Mouse (Mus musculus): ENCODE measurements at regions not wholly inside any gene's neighbourhood (a gene's known extent, or its start where the extent isn't known, plus 50 kb on each side); places are given as distances from the start of the nearest gene placed in this dataset.
A peak's percentile ranks its signal among the peaks of the same experiment; 100 is the strongest.

DNA sequence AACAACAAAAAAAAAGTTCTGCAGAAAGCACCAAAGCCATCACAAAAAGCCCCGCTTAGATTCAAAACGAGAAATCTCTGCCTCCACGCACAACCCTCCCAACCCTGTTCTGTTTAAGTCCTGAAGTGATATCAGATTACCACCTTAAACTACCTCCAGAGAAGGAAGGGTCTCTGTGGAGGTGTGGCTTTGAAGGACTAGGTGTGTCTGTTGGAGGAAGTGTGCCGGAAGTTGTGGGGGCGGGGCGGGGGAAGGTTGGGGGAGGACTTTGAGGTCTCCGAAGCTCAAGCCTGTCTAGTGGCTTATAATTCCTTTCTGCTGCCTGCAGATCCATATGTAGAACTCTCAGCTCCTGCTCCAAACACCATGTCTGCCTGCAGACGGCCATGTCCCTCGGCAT is 173.6 kb downstream of the Mreg start:
- no peak for DNase-seq

GRCm38 (mm10) chr1:72036600-72036999 is 175.5 kb downstream of the Mreg start:
- no peak for DNase-seq

- DNase-seq: no peak
Measured at GRCm38 (mm10) chr1:72036141-72036540, 176.0 kb downstream of the Mreg start.

DNA sequence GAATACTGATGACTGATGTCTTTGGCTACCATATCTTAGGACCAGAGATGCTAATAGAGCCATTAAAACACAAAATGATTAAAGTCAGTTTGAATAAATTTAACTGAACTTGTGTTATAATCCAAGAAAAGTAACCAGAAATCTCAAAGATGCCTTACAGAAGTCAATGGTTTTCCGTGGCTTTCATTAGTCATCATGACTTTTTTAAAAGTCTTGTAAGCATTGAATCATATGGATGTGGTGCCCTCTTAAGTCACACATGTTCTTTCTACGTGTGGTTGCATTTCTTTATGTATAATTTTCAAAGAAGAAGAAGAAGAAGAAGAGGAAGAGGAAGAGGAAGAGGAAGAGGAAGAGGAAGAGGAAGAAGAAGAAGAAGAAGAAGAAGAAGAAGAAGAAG is 178.2 kb downstream of the Mreg start:
- no peak for DNase-seq

- no peak for DNase-seq
Measured at GRCm38 (mm10) chr1:72032214-72032613, 179.9 kb downstream of the Mreg start.

DNA sequence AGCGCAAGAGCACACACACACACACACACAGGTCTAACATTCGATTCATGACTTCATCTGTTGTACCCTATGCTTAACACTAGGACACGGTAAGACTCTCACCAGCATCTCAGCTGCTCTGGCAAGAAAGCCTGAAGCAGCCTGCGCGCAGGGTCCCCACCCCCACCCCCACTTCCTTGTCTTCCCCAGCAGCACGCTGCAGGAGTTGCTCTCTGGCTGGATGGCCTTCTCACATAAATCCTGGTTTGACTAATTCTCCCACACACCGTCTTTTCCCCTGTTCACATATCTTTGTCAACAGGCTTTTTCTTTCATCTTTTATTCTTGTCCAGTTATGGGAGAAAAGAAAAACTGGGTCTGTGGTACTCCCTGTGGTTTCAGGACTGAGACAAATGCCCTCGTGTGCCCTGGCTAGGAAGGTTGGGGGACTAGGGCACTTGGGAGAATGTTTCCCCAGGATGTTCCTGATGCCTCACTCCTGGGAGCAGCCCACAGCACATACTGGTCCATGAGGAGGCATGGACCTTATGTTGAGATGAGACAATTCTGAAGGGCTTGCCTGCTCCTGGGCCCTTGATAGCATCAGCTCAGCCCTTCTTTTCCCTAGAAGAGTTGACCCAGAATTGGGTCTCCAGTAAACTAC is 181.2 kb downstream of the Mreg start:
- DNase-seq: no peak

GRCm38 (mm10) chr1:72029625-72030024 is 182.5 kb downstream of the Mreg start:
- DNase-seq: no peak

DNA sequence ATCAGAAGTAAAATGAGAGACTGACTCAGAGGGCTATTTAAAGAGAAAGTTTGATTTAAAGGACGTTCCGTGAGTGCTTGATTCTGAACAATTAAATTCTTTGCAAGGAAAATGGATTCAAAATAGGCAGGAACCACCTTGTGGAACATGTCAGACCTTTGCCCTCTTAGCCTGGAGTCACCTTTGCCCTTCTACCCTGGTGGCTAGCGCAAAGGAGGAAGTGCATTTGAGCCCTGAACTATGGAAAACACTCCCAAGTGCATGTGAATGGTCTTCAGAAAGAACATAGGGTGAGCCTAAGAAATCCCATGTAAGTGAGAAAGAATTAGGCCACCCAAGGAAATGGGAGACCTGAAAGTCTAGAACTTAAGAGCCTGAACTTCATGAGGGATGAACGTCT is 185.2 kb downstream of the Mreg start:
- DNase-seq: no peak

DNA sequence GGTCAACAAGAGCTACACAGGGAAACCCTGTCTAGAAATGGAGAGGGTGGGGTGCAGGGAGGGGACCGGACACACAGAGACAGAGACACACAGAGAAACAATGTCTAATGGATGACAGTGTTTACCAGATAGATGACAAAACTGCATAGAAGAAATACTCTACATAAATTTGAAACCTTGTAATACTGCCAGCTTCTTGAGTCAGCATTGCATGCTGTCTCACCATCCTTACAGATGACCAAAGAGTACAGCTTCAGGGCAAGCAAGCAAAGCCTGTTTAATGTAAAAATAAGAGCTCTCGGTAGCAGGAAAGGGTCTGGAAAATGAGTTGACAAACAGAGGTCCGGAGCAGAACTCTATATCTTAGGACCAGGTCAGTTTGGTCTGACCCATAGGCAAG is 189.5 kb downstream of the Mreg start:
- no peak for DNase-seq

- no peak for DNase-seq
Measured at GRCm38 (mm10) chr1:72018479-72019222, 193.5 kb downstream of the Mreg start.

GRCm38 (mm10) chr1:72017814-72018478 is 194.2 kb downstream of the Mreg start:
- DNase-seq: no peak

DNA sequence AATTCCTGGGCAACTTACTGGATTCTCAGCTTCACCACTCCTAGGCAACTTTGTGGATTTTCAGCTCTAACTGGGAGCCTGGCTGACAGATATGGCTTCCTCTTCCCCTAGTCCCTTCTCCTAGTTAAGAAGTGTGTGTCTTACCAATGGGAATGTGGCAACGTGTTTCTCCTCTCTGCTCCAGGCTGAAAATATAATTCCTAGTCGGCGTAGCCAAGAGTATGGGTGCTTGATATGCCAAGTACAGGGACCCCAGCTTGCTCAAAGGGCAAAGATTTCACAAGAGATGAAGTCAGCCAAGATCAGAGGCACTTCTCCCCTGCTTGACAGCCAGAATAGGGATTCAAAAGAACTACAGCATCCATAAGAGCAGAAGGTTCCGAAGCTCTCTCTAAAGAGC is 196.6 kb downstream of the Mreg start:
- no peak for DNase-seq

GRCm38 (mm10) chr1:72014580-72014979 is 197.5 kb downstream of the Mreg start:
- no peak for DNase-seq

DNA sequence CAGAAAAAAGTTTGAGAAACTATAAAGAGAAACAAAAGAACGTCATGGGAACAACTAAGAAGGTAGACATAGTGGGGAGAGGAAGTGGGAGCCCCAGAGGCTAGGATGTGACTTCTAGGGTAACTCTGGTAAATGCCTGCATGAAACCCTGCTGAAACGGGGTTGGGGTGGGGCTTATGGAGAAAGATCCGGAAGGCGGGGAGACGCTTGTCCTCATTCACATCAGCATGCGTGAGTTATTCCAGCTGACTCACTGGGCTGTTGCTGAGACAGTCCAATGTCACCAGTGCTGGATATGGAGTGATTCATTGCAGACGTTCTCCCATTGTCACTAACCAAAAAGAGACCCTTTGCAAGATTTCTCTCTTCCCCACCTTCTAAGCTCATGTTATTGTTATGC is 198.2 kb downstream of the Mreg start:
- DNase-seq: peak; percentile 53

- no peak for DNase-seq
Measured at GRCm38 (mm10) chr1:72012710-72013109, 199.4 kb downstream of the Mreg start.

- DNase-seq: no peak
Measured at GRCm38 (mm10) chr1:72009270-72009928, 202.7 kb downstream of the Mreg start.

DNA sequence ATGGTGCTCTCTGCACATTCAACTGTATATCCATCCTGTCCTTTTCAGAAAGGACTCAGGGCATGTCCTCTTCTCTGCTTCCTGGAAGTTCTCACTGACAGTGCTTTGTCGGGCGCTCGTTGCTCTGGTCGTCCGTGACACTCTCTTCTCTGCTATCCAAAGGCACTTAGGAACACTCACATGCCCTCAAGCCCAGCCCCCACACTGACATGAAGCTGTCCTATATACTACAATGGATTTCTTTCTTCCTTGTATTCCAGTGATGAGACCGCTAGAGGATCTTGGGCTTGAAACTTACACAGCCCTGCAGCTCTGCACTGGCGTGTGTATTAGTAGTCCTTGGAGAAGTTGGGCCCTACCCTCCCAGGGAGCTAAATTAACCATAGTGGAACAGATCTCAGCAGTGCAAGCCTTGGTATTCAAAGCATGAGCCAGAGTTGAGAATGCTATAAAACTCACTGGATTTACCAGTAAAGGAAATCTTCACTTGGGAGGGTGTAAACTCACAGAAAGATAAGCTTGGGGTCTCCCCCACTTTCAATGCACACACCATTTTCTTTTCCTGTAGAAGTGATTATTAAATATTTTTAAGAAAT is 205.3 kb downstream of the Mreg start:
- DNase-seq: no peak

GRCm38 (mm10) chr1:72005956-72006355 is 206.2 kb downstream of the Mreg start:
- DNase-seq: no peak

- DNase-seq: no peak
Measured at GRCm38 (mm10) chr1:72005550-72005949, 206.6 kb downstream of the Mreg start.

GRCm38 (mm10) chr1:72003424-72004278 is 208.5 kb downstream of the Mreg start:
- no peak for DNase-seq

DNA sequence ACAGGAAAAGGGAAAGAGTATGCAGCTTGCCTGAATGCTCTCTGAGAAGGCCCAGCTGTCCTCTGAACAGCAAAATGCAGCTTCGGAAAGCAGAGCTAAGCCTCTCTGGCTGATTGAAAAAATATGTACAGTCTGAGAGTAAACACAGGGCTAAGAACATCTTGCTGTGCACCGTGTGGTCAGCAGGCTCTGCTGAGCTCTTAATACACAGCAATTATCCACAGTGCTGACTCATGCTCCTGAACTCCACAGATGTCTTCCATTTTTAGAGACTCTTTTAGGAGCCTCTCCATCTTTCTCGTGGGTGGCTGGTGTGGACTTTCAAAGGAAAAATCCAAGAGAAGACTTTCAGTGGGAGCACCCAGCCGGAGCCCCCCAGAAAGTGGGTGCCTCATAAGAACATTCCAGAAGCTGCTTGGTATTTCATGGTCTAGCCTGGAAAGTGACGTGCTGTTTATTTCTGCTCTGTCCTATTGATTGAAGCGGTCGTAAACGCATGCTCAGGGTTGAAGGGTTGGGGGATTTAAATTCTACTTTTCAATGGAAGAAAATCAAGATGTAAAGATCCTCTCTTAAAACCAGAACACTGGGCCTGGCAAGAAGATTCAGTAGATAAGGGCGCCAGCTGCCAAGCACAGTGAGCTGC is 209.5 kb downstream of the Mreg start:
- DNase-seq: no peak
